Mouse (Mus musculus): ENCODE data around the gene Car6.

GRCm38 (mm10) chr4:150216423-150216822 is 15.3 kb upstream of the Car6 start:
- TF ChIP-seq POLR2A (IDR thresholded peaks at IDR 0.05; ENCODE audit: insufficient read depth, low read depth, low read length) = no peak
- TF ChIP-seq CTCF (IDR thresholded peaks at IDR 0.05) = no peak
- TF ChIP-seq EP300 (IDR thresholded peaks at IDR 0.05; ENCODE audit: insufficient read depth, low read depth, low read length) = no peak

Measured in heart, adult 2 months (tissue).